ENCODE assay signal across 9 mouse cellular contexts in genomic region chr1:134078061-134078795, GRCm38 (mm10). TPM values are rescaled to one million over a fixed set of nuclear protein-coding genes. Genes with fewer than 3 reads are reported as not detected.
DNase-seq lines count a peak whose midpoint lies in the region; ATAC-seq lines count a peak whose summit lies in the region.
"Had no signal": no experiment of that assay in that cellular context is flagged by ENCODE, and none has a peak within 500 bp of the region (broad histone marks: within the 10 kb centered on the region; RNA-seq: fewer than 3 reads in every experiment).

No protein-coding gene starts in this region.

- peak overlapping the region; percentile 93 for H3K9ac ChIP-seq in forebrain, embryonic 12.5 days

- 6% methylated on average over 19 of the region's 19 CpGs for WGBS in forebrain, embryonic 12.5 days

- H3K27me3 ChIP-seq in forebrain, embryonic 12.5 days, result no peaks in the 10 kb centered on the region

- H3K4me2 ChIP-seq in forebrain, embryonic 12.5 days, result peak overlapping the region; percentile 81

- peak; percentile 1 for ATAC-seq in activated CD4-positive, CD25-positive, alpha-beta regulatory T cell, adult 4 months
- peak; percentile 12; the same call in 1 of the 2 replicates for ATAC-seq in forebrain, embryonic 12.5 days (ENCODE audit: low FRiP score)

- peak overlapping the region; percentile 76 for H3K4me3 ChIP-seq in forebrain, embryonic 12.5 days (replicated peaks)

- H3K36me3 ChIP-seq in forebrain, embryonic 12.5 days (replicated peaks), result peaks cover 33% of the 10 kb centered on the region

- peak; percentile 30 to 75 for DNase-seq in layer of hippocampus, adult 18-20 months (ENCODE audit: low spot score in 2 of 2)
- DNase-seq in layer of hippocampus, adult 9-10 months (ENCODE audit: low spot score), result no peak
- peak; percentile 51 for DNase-seq in kidney, adult 9 months
- DNase-seq in lung, postnatal 36 days, result peak; percentile 70
- peak; percentile 75 to 80 for DNase-seq in spleen, postnatal 4 days (ENCODE audit: low spot score in 2 of 2)
- no peak for DNase-seq in right cerebral cortex, postnatal 4 days

- no peaks in the 10 kb centered on the region for H3K9me3 ChIP-seq in forebrain, embryonic 12.5 days

- H3K4me1 ChIP-seq in forebrain, embryonic 12.5 days, result peaks cover 62% of the 10 kb centered on the region

- peak overlapping the region; percentile 85 for H3K27ac ChIP-seq in forebrain, embryonic 12.5 days

RNA-seq across cellular contexts. Expression of gene Btg2, which starts 0.7 kb away (rescaled TPM):
- 10 to 100 TPM; 16.6 to 24.9 TPM for total RNA-seq in layer of hippocampus, adult 18-20 months (2021)
- 100 to 1,000 TPM; 174 to 181 TPM for polyA plus RNA-seq in activated CD4-positive, CD25-positive, alpha-beta regulatory T cell, adult 4 months (2017; shearing (Covaris generic))
- 128 and 135 TPM in 2 replicates for polyA plus RNA-seq in forebrain, embryonic 12.5 days (2016; fragmentation: Nextera tagmentation; extraction: Ambion mirVana)

RNA-seq across cellular contexts. Expression of gene Chit1, which starts 32.8 kb away (rescaled TPM):
- under 1 TPM in 1 of 2 experiments, not detected in 1; 0.17 TPM for total RNA-seq in layer of hippocampus, adult 18-20 months (2021)
- polyA plus RNA-seq in activated CD4-positive, CD25-positive, alpha-beta regulatory T cell, adult 4 months (2017; shearing (Covaris generic)), result not detected
- not detected in 2 replicates for polyA plus RNA-seq in forebrain, embryonic 12.5 days (2016; fragmentation: Nextera tagmentation; extraction: Ambion mirVana)

RNA-seq across cellular contexts. Expression of gene Fmod, which starts 41.2 kb away (rescaled TPM):
- 1 to 10 TPM; 3.9 to 5.2 TPM for total RNA-seq in layer of hippocampus, adult 18-20 months (2021)
- polyA plus RNA-seq in activated CD4-positive, CD25-positive, alpha-beta regulatory T cell, adult 4 months (2017; shearing (Covaris generic)), result not detected
- 2.2 and 3.3 TPM in 2 replicates for polyA plus RNA-seq in forebrain, embryonic 12.5 days (2016; fragmentation: Nextera tagmentation; extraction: Ambion mirVana)
- total RNA-seq: common myeloid progenitor, adult 5-6 weeks had no signal

Comparison
In these comparisons a context has a peak if more than half of its experiments do, and no peak if none do; other contexts are left out.
1. DNase-seq: peak in layer of hippocampus, adult 18-20 months (2 of 2), kidney, adult 9 months (single experiment), lung, postnatal 36 days (single experiment) and spleen, postnatal 4 days (2 of 2); none in layer of hippocampus, adult 9-10 months (single experiment) and right cerebral cortex, postnatal 4 days (single experiment).